Mouse (Mus musculus): ENCODE data around the gene Polr3a. TPM values are rescaled to one million over a fixed set of nuclear protein-coding genes. Genes with fewer than 3 reads are reported as not detected.
A peak's percentile ranks its signal among the peaks of the same experiment; 100 is the strongest.
"Not testable (repeated sequence)": the region's sequence is repeated elsewhere in the genome, so short reads cannot be mapped to it uniquely, and the experiment has no call there.

Polr3a gene
- total RNA-seq, 2 experiments from 2014 or later: 8.2 to 34.8 TPM

DNA sequence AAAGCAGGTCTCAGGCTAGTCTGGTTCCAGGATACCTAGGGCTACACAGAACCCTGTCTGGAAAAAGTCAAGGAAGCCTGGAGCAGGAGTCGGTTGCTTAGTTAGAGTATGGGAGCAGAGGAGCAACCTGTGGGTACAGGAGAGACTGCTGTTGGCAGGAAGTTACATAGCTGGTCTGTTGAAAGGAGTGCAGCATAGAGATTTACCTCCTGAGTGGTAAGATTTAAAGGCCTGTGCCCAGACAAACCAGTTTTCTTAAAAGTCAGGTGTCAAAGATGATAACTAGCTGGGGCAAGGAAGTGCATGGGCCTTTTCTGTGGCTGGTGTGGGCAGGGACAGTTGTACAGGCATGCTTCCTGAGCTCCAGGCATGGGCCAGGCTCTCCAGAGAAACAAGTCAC is 10.6 kb upstream of the Polr3a start:
- ATAC-seq (replicated peaks; ENCODE audit: low FRiP score, poor library complexity, severe bottlenecking): no peak

DNA sequence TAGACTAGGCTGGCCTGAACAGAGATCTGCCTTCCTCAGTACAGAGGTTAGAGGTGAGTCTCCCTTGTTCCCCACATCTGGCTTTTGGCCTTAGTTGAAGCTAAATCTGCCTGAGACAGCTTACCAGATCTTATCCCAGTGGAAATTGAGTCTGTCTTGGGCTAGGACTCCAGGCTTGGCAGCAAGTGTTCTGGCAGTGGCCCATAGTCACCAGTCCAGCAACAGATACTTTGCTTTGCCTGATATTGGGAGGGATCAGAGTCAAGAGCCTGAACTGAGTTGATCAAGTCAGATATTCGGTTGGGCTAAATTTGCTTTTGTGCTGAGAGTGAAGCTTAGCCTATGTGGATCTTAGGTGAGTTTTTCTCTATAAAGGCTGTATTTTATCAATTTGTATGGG is 9.6 kb upstream of the Polr3a start:
- ATAC-seq (replicated peaks; ENCODE audit: low FRiP score, poor library complexity, severe bottlenecking): no peak

DNA sequence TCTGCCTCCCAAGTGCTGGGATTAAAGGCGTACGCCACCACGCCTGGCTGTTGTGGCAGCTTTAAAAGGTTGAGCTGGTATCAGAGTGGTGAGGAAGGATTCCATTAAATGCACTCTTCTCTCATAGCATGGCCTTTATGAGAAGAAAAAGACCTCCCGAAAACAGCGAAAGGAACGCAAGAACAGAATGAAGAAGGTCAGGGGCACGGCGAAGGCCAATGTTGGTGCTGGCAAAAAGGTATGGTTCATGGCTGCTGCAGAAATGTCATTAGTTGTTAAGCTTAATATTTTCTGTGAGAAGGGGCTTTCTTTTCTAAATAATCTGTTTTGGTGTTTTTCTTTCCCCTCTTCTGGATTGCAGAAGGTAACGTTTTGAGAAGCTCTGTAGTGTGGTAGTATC is 6.4 kb upstream of the Polr3a start:
- ATAC-seq (replicated peaks; ENCODE audit: low FRiP score, poor library complexity, severe bottlenecking): no peak

DNA sequence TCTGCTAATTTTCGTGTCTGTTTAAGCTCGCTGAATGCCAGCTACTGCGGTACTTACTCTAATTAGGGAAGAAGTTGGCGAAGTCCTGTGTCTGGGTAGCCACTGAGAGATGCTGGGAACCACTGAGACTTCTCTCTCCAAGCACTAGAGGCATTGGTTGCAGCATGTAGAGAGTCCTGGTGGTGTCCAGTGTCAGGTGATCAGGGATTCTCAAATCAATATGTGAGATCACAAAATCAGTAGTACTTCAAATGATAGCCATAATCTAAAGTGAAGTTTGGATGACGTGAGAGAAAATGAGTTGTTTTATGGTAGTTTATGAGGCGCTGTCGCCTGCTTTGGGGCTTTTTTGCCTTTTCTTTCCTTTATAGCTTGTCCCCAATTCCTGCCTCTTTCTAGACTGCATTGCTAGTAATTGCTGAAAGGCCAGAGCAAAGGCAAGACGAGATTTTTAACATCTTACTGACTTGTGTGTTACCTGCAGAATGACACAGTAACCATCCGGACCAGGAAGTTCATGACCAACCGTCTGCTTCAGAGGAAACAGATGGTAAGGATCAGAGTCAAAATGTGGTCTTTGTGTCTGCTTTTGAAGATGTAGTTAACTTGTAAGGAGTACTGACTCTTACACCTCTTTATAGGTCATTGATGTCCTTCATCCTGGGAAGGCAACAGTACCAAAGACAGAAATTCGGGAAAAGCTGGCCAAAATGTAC is 4.6 kb upstream of the Polr3a start:
- ATAC-seq (replicated peaks; ENCODE audit: low FRiP score, poor library complexity, severe bottlenecking): peak; percentile 18; the same call in 1 of the 2 replicates

DNA sequence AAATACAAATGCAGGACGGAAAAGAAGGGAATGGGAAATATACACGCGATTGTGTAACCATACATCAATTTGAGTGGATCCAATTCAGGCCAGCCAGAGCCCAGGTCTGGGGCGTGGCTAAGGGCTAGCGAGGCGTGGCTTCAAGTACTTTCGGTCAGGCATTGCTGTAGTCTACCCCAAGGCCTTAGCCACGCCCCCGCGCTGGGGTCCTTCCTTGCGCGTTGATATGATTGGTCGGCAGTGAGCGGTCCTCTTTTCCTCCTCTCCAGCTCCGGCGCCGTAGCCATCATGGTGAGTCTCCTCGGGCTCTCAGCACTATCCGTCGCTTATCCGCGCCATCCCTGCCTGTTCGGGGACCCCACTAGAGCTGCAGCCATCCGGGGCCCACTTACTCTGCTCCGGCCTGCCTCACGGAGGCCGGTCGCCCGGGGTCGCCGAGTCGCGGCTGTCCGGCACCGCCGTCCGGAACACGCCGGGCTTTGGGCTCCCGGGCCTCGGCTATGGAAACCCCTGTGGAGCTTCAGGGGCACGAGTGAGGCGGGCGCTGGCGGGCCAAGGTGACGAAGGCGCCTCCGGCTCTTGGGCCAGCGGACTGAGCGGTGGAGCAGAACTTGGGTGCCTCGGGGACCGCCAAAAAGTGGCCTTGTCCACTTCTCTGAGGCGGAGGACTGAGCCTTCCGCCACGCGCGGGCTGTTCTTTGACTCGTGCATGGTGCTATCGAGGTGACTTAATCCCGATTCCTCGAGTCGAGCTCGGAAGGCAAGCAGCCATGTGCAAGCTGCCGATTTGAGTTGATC is 3.8 kb upstream of the Polr3a start:
- ATAC-seq (replicated peaks; ENCODE audit: low FRiP score, poor library complexity, severe bottlenecking): peak; percentile 89

DNA sequence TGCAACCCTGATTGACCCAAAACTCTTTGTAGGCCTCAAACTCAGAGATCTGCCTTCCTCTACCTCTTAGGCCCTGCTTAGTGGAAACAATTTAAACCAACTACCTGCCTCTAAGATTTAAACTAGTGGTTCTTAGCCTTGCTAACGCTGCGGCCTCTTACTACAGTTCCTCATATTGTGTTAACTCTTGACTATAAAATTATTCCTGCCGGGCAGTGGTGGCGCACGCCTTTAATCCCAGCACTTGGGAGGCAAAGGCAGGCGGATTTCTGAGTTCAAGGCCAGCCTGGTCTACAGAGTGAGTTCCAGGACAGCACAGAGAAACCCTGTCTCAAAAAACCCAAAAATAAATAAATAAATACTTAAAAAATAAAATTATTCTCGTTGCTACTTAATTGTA is 2.9 kb upstream of the Polr3a start:
- not testable (repeated sequence) for ATAC-seq (replicated peaks; ENCODE audit: low FRiP score, poor library complexity, severe bottlenecking)

DNA sequence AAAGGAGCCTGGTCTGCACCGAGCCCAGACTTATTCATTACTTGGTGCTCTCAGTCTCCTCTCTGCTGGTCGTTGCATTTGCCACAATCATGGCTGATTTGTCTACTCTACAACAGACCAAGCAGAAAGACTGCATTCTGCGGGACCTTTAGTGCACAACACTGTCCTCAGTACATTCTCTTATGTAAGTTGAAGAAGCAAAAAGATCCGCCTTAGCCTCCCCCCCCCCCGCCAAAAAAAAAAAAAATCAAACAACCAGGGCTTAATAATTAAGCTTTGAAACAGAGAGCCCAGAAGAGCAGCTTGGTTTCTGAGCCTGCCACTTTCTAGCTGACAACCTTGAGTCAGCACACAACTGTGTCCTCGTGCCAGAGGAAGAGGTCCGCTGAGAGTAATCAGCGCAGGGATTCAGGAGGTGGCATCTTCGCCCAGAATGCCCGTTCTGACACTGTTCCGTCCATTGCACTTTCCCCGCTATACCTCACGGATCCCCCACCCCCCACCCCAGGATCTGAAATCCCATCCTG is 554 bp downstream of the Polr3a start:
- ATAC-seq (replicated peaks; ENCODE audit: low FRiP score, poor library complexity, severe bottlenecking): no peak

DNA sequence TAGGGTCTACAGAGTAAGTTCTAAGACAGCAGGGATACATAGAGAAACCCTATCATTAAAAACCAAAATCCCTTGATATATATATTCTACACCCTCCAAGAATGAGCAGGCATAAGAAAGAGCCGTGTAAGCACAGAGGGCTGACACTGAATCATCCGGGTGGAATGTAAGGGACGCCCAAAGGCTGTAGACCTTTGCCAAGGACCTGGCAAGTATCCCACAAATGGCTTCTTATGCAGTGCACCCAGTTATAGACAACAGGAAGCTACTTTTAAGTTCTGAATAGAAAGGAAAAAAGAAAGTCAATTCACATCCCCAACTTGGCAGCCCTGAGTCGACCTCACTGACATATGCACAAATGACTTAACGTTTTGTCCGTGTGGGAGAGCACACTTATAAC is 18.1 kb downstream of the Polr3a start:
- ATAC-seq (replicated peaks; ENCODE audit: low FRiP score, poor library complexity, severe bottlenecking): no peak

DNA sequence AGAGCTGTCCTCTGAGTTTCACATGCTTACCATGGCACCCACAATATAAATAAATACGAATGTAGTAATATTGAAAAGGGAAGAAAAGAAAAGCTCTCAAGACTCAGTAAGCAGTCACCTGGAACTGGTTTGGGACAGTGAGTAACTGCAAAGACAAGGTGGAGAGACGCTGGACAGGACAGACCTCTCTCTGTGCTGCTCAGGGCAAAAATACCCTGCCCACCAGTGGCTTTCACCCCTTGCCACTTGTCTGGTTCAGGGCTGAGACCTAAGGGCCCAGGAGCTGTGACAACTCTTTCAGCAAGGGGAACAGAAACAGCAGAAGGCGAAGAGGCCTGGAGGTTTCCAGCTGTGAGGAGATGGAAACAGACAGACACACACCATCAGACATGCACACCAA is 28.7 kb downstream of the Polr3a start:
- ATAC-seq (replicated peaks; ENCODE audit: low FRiP score, poor library complexity, severe bottlenecking): no peak

DNA sequence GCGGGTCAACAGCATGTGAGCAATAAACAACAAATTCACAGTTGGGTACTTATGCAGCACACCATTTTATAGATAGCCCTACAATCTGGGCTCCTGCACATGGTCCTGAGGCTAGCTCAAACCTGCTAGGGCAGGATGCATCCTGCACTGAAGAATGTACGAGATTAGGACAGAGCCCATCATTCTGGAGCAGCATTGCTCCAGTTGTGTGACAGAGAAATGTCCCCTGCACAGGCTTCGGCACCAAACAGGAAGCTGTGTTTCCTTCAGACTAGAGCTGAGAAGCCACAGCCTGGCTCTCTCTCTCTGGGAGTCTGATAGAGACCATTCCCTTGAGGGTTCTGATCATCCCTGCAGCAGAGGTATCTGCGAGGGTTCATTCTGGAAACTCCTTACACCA is 43.3 kb downstream of the Polr3a start:
- ATAC-seq (replicated peaks; ENCODE audit: low FRiP score, poor library complexity, severe bottlenecking): not testable (repeated sequence)

Other genes with a start within 250 kb of the Polr3a start
- gene Dlg5, start 241.1 kb downstream of the Polr3a start, total RNA-seq (2015; ENCODE audit: low replicate concordance): 3.4 TPM in 1 of 2 replicates, not detected in the other
- gene Dlg5, start 241.1 kb downstream of the Polr3a start, total RNA-seq (2017; ENCODE audit: low replicate concordance): 0.77 and 1.8 TPM in 2 replicates
- gene E330034G19Rik, start 193.8 kb downstream of the Polr3a start, total RNA-seq (2015; ENCODE audit: low replicate concordance): not detected in 2 replicates
- gene E330034G19Rik, start 193.8 kb downstream of the Polr3a start, total RNA-seq (2017; ENCODE audit: low replicate concordance): not detected in 2 replicates
- 1,164 and 1,524 TPM in 2 replicates for gene Rps24, start 67 bp upstream of the Polr3a start, total RNA-seq (2015; ENCODE audit: low replicate concordance)
- gene Rps24, start 67 bp upstream of the Polr3a start, total RNA-seq (2017; ENCODE audit: low replicate concordance): 700 and 940 TPM in 2 replicates

Measured in erythroid progenitor cell, adult 5-6 weeks (primary cell).